Mouse (Mus musculus) embryonic fibroblast, embryonic 13.5 days (primary cell): Measurements from ENCODE around the gene Treh.

ENCODE experiments used
- CTCF ChIP-seq: IDR thresholded peaks from 2 replicates; pipeline ENCODE4 v1.5.1; 2011; ENCODE audit warnings: mild to moderate bottlenecking, control low read depth, low read length, moderate library complexity, borderline replicate concordance; ENCODE audit not compliant: insufficient read depth
- POLR2A ChIP-seq: IDR thresholded peaks from 2 replicates; pipeline ENCODE4 v1.6.1; 2011; ENCODE audit warnings: low read depth, mild to moderate bottlenecking, control low read depth, low read length, moderate library complexity

DNA sequence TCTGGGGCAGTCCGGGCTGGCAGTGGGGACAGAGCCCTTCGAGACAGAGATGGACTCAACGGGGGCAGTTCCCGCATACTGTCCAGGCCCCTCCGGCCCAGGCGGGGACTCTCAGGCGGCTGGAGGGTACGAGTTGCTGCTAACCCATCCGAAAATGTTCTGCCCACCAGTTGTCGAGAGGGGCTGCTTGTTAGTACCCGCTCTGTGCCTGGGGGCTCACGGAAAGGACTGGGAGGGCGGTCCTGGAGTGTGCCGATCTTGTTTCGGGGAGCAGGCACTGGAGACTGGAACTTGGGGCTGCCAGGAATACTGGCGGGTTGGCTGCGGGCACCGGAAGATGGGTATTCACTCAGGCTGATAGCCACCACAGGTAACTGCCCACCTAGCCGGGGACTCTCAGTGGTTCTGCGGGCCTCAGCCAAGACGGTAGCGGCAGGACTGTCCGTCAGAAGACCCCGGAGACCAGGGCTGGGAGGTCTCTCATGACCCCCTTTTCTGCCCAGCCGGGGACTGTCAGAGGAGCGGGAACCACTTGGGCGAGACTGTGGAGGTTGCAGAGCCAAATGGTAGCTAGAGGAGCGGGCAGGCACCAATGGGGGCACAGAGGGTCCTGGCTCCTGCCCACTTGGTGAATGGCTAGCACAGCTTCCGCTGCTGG lies 42.8 kb downstream of the Treh start:
- TF ChIP-seq POLR2A (no peak), CTCF (no peak)
